Mouse (Mus musculus) lung, adult 2 months (tissue): ENCODE results near the gene Tmprss15. TPM values are rescaled to one million over a fixed set of nuclear protein-coding genes. Genes with fewer than 3 reads are reported as not detected.

Experiments used
- DNase-seq: peaks from one replicate; pipeline ENCODE4 v3.0.0; 2022
- H3K4me1 ChIP-seq: fragments of 200-500 bp; 2 replicates; pipeline ENCODE4 v1.6.1; 2011; ENCODE audit warnings: low read length; ENCODE audit not compliant: control insufficient read depth, insufficient read depth
- H3K4me3 ChIP-seq: fragments of 200-500 bp; replicated peaks from 2 replicates; pipeline ENCODE3; 2011; ENCODE audit warnings: low read depth, mild to moderate bottlenecking, control low read depth, low read length; ENCODE audit errors: extremely low read depth
- CTCF ChIP-seq: fragments of 200-500 bp; IDR thresholded peaks from 2 replicates; pipeline ENCODE4 v1.5.1; 2011; ENCODE audit warnings: mild to moderate bottlenecking, low read length, control low read depth; ENCODE audit not compliant: insufficient read depth
- POLR2A ChIP-seq: fragments of 200-500 bp; IDR thresholded peaks from 2 replicates; pipeline ENCODE4 v1.6.1; 2011; ENCODE audit warnings: low read depth, mild to moderate bottlenecking, control low read depth, low read length, borderline replicate concordance; ENCODE audit errors: extremely low read depth
- WGBS: fragments of 180-500 bp; shearing (Covaris S2); methylation state at CpG from one replicate; pipeline ENCODE4 v1.1.7; 2018; 5-methylcytosine and 5-hydroxymethylcytosine counted together
- polyA plus RNA-seq: library from polyadenylated mRNA; depleted of rRNA; stranded (reverse); fragments of >200 nt; gene quantifications from 2 replicates; pipeline ENCODE4 v1.2.3, GENCODE M21; 2012; rRNA removed

The Tmprss15 gene
- polyA plus RNA-seq = not detected in 2 replicates

DNA sequence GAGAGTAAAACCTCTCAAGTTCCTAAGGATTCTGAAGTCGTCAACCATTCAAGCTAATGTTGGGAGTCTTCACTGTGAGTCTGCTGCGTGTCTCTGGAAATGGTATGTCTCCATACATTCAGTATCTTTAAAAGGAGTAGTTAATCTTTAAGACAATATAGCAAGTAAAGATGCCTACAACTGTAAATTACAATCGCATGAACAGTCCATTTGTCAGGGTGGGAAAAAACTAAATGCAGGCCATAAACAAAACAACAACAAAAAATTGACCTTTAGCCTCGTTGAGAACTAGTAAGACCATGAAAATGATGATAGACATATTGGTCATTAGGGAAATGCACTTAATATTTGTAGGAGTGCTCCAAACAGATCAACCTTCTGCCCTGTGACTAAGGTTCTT, at the start of gene Tmprss15:
Gene Tmprss15 (minus strand): TSS at position 101 of the 400 bp plus-strand sequence.
- Histone ChIP-seq H3K4me3 (no peak within 1 kb of the TSS), H3K4me1 (no peaks in the 10 kb centered on the region)
- TF ChIP-seq CTCF = no peak
- TF ChIP-seq POLR2A = no peak
- 76% methylated on average over 4 of the region's 4 CpGs for WGBS
- DNase-seq = no peak

GRCm38 (mm10) chr16:79114879-79115278, 24.0 kb upstream of the Tmprss15 start:
- no peak for DNase-seq
- H3K4me3 ChIP-seq = no peak overlapping the region
- no peaks in the 10 kb centered on the region for H3K4me1 ChIP-seq
- WGBS = 68% methylated on average over 1 of the region's 1 CpGs
- TF ChIP-seq POLR2A (no peak), CTCF (no peak)

DNA sequence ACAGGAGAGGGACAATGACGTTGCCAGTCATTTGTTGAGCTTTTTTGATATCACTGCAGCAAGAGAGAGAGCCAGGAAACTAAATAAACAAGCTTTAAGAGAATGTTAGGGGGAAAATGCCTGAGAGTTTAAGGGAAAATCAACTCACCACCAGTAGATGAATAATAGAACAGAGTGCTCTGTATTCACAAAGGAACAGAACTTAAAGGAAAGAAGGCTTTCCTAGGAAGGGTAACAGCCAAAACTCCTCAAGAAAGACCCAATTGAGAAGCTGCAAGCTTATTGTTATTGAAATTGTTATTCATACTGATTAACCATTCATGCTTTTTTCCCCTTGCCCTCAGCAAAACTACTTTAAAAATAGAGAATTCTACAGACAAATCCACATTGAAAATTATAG, 18.6 kb upstream of the Tmprss15 start:
- Histone ChIP-seq H3K4me1 (no peaks in the 10 kb centered on the region), H3K4me3 (no peak overlapping the region)
- TF ChIP-seq POLR2A (no peak), CTCF (no peak)
- DNase-seq = no peak
- WGBS = 2% methylated on average over 1 of the region's 1 CpGs

DNA sequence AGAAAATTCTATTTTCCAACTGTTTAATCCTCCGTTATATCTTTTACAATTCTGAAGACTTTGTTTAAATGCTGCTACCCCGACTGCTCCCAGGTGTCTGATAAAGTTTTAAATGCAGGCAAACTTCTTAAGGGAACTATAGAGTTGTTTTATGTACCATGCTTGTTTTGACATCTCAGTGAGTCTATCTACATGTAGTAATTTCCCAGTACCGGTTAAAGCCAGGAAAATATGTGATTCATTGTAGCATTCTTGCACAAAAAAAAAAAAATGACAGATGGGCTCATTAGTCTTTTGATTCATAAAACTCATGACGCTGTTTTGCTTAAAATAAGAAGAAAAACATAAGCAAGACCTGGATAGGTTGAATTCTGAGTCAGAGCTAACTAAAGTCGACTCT, 18.1 kb upstream of the Tmprss15 start:
- TF ChIP-seq CTCF (no peak), POLR2A (no peak)
- 56% methylated on average over 5 of the region's 5 CpGs for WGBS
- DNase-seq = no peak

DNA sequence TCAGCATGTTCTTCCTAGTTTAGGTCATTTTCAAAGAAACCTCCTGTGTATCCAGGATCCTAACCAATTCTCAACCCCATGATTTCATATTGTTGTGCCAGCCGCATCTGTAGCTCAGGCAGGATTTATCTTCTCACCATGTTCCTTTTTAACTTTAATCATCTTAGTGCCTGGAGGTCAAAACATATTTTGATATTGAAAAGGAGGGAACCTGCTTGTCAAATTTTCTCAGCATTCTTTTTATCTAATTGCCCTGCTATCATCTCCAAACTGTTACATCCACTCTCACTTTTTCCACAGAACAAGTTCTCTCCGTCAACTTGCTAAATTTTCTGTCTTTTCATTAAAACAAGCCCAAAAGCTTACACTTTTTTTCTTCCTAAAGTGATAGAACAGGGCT, 9.4 kb upstream of the Tmprss15 start:
- TF ChIP-seq POLR2A (no peak), CTCF (no peak)
- 78% methylated on average over 2 of the region's 2 CpGs for WGBS
- no peak for DNase-seq
- Histone ChIP-seq H3K4me1 (no peaks in the 10 kb centered on the region), H3K4me3 (no peak overlapping the region)

More for the DNA sequence above, 18.1 kb upstream of the Tmprss15 start:
- H3K4me3 ChIP-seq = no peak overlapping the region
- H3K4me1 ChIP-seq = no peaks in the 10 kb centered on the region

DNA sequence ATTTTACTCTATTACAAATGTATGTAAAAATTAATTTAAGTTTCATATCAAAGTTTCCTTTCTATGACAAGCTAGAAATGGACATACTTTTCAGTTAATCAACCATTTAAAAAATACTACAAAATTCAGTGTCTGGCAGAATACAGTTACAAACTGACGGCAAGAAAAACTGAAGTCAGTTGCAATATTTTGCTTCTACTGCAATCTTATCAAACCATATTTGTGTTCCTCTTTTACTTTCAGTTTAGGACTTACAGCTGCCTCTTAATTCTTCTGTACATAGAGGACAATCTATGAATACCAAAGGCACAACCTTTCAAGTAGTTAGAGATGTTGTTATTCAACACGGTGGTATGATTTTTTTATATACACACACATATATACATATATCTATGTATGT, 7.4 kb upstream of the Tmprss15 start:
- Histone ChIP-seq H3K4me1 (no peaks in the 10 kb centered on the region), H3K4me3 (no peak overlapping the region)
- TF ChIP-seq POLR2A (no peak), CTCF (no peak)
- DNase-seq = no peak
- WGBS = 84% methylated on average over 2 of the region's 2 CpGs

DNA sequence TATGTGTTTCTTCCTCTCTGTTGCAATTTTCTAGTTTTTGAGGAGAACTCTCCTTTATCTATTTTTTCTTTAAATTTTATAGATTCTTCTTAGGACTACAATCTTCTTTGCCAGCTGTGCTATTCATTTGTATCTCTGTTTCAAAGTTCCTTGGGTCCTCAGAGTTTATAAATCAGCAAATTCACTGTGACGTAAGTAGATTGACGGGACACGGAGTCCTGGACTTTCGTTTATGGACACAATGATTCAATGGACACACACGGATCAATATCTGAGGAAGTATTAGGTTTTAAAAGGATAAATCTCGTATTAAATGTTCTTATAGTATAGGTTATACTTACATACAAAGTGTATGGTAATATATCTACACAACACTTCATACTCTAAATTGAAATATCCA, 4.3 kb downstream of the Tmprss15 start:
- WGBS = 75% methylated on average over 6 of the region's 6 CpGs
- no peak for DNase-seq
- no peak overlapping the region for H3K4me3 ChIP-seq
- no peaks in the 10 kb centered on the region for H3K4me1 ChIP-seq
- no peak for TF ChIP-seq POLR2A
- TF ChIP-seq CTCF = no peak

DNA sequence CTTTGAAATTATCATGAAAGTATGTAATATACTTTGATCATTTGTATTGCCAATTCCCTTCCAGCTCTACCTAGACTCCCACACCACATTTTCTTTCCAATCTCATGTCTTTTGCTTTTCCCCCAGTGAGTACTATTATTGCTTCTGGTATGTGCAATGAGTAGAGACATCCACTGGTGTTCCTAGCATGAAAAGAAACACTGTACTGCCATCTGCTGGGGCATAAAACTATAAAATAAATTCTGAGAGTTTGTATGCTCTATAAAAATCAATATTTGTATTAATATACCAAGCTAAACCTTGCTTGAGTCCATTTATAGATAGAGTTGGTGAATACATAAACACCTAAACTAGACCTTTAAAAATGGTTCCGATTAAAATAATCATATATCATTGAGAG, 27.0 kb downstream of the Tmprss15 start:
- WGBS = 89% methylated on average over 1 of the region's 1 CpGs
- Histone ChIP-seq H3K4me1 (no peaks in the 10 kb centered on the region), H3K4me3 (no peak overlapping the region)
- TF ChIP-seq POLR2A (no peak), CTCF (no peak)
- no peak for DNase-seq

GRCm38 (mm10) chr16:79058775-79059558, 31.9 kb downstream of the Tmprss15 start:
- no peak for DNase-seq
- TF ChIP-seq POLR2A = no peak
- TF ChIP-seq CTCF = no peak
- WGBS = 44% methylated on average over 12 of the region's 12 CpGs
- Histone ChIP-seq H3K4me1 (no peaks in the 10 kb centered on the region), H3K4me3 (no peak overlapping the region)

DNA sequence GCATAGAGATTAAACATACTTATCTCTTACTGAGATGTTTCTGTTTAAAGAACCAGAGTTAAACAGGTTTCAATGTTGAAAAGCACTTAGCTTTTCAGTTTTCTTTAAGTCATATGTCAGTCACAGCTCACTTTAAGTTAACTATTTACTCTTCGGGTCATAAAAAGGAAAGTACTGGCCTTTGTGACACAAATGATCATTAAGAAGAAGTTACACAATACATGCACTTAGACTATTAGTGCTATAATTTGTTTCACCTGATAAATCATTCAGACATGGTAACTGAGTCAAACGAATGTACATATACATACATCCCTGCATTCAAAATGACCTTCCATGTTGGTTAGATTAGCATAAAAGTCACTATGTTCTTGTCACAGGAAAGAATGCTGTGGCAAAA, 58.3 kb downstream of the Tmprss15 start:
- Histone ChIP-seq H3K4me1 (no peaks in the 10 kb centered on the region), H3K4me3 (no peak overlapping the region)
- WGBS = 43% methylated on average over 2 of the region's 2 CpGs
- TF ChIP-seq CTCF = no peak
- DNase-seq = no peak
